20 mouse cellular contexts compared by ENCODE assay signal in genomic region chr5:92969443-92969842, GRCm38 (mm10).
DNase-seq lines count a peak whose midpoint lies in the region; ATAC-seq and TF ChIP-seq lines count a peak whose summit lies in the region.
"Had no signal": no experiment of that assay in that cellular context is flagged by ENCODE, and none has a peak within 500 bp of the region (broad histone marks: within the 10 kb centered on the region; RNA-seq: fewer than 3 reads in every experiment).

No protein-coding gene starts in this region.

- H3K27me3 ChIP-seq in heart, embryonic 10.5 days (ENCODE audit: insufficient read depth, poor library complexity, severe bottlenecking), result no peaks in the 10 kb centered on the region
- H3K27me3 ChIP-seq in heart, embryonic 12.5 days (replicated peaks), result no peaks in the 10 kb centered on the region
- H3K27me3 ChIP-seq in lung, postnatal 0 days (replicated peaks; ENCODE audit: insufficient read depth, low read length), result no peaks in the 10 kb centered on the region
- H3K27me3 ChIP-seq in CH12.LX (replicated peaks), result no peaks in the 10 kb centered on the region
- H3K27me3 ChIP-seq: embryonic facial prominence, embryonic 12.5 days; forebrain, embryonic 13.5 days; forebrain, embryonic 15.5 days had no signal

- WGBS in heart, embryonic 10.5 days, result 77% methylated on average over 8 of the region's 8 CpGs
- WGBS in heart, embryonic 12.5 days, result 71% methylated on average over 8 of the region's 8 CpGs
- 36% methylated on average over 8 of the region's 8 CpGs for WGBS in lung, postnatal 0 days

- no peak for TF ChIP-seq EP300 in lung, postnatal 0 days (IDR thresholded peaks at IDR 0.05)
- no peak for TF ChIP-seq EP300 in CH12.LX (IDR thresholded peaks at IDR 0.05; ENCODE audit: low read length)

- no peak for TF ChIP-seq CTCF in lung, postnatal 0 days (IDR thresholded peaks at IDR 0.05)
- no peak for TF ChIP-seq CTCF in CH12.LX (conservative IDR thresholded peaks at IDR 0.05 in 1 of 2, IDR thresholded peaks at IDR 0.05 in 1 of 2; ENCODE audit: low read depth in 2 of 2, low read length in 2 of 2)

- no peak overlapping the region for H3K4me3 ChIP-seq in heart, embryonic 10.5 days
- no peak overlapping the region for H3K4me3 ChIP-seq in heart, embryonic 12.5 days
- no peak overlapping the region for H3K4me3 ChIP-seq in lung, postnatal 0 days (ENCODE audit: low read depth, low read length)
- no peak overlapping the region for H3K4me3 ChIP-seq in CH12.LX (replicated peaks in 1 of 3; ENCODE audit: low read depth in 2 of 3, low read length in 2 of 3, poor library complexity in 1 of 3)
- H3K4me3 ChIP-seq in ES-E14 (ENCODE audit: insufficient read depth in 1 of 2, low read depth in 1 of 2, low read length in 2 of 2, poor library complexity in 1 of 2, severe bottlenecking in 1 of 2), result no peak overlapping the region
- H3K4me3 ChIP-seq: embryonic facial prominence, embryonic 10.5 days; embryonic facial prominence, embryonic 12.5 days; forebrain, embryonic 13.5 days; forebrain, embryonic 15.5 days had no signal

- no peak overlapping the region for H3K27ac ChIP-seq in heart, embryonic 10.5 days
- no peak overlapping the region for H3K27ac ChIP-seq in heart, embryonic 12.5 days (ENCODE audit: poor library complexity, severe bottlenecking)
- no peak overlapping the region for H3K27ac ChIP-seq in lung, postnatal 0 days (ENCODE audit: low read length)
- no peak overlapping the region for H3K27ac ChIP-seq in CH12.LX (ENCODE audit: insufficient read depth, low read depth)
- no peak overlapping the region for H3K27ac ChIP-seq in ES-E14 (ENCODE audit: insufficient read depth, low read depth, low read length, poor library complexity, severe bottlenecking)
- H3K27ac ChIP-seq: embryonic facial prominence, embryonic 10.5 days; forebrain, embryonic 15.5 days had no signal

- in situ Hi-C loops in CH12.LX (cut with MboI; ENCODE audit: low pct_ligation_motif_present, low pct_unique_long_range_greater_than_20kb, low sequenced_read_pairs) (no loop called here), ES-E14 (cut with MboI; ENCODE audit: low sequenced_read_pairs in 2 of 2, unreplicated experiment in 2 of 2) (loop anchor here (25.0 kb wide), 2 partner anchors 232 to 257 kb away; no protein-coding TSS in a partner anchor)

- no peak for ATAC-seq in heart, embryonic 12.5 days (ENCODE audit: insufficient number of reproducible peaks, low FRiP score)
- peak; percentile 52 for ATAC-seq in lung, postnatal 0 days
- ATAC-seq: forebrain, embryonic 13.5 days; forebrain, embryonic 15.5 days; forebrain, postnatal 0 days had no signal

- H3K4me2 ChIP-seq in heart, embryonic 12.5 days, result no peak overlapping the region
- H3K4me2 ChIP-seq in lung, postnatal 0 days (replicated peaks; ENCODE audit: low read depth, low read length), result no peak overlapping the region
- peak overlapping the region; percentile 45; the same call in 1 of the 2 replicates for H3K4me2 ChIP-seq in CH12.LX (ENCODE audit: insufficient read depth, low read depth, poor library complexity, severe bottlenecking)
- H3K4me2 ChIP-seq: embryonic facial prominence, embryonic 12.5 days; forebrain, embryonic 13.5 days; forebrain, embryonic 15.5 days had no signal

- TF ChIP-seq POLR2A in CH12.LX (IDR thresholded peaks at IDR 0.05; ENCODE audit: low read depth, low read length), result no peak

- H3K4me1 ChIP-seq in heart, embryonic 10.5 days, result peaks cover 10% of the 10 kb centered on the region; the same call in 1 of the 2 replicates
- H3K4me1 ChIP-seq in heart, embryonic 12.5 days (replicated peaks), result peaks cover 5% of the 10 kb centered on the region; the same call in 1 of the 2 replicates
- no peaks in the 10 kb centered on the region for H3K4me1 ChIP-seq in lung, postnatal 0 days (ENCODE audit: insufficient read depth, low read depth, low read length)
- peaks cover 3 to 24% of the 10 kb centered on the region in 2 experiments for H3K4me1 ChIP-seq in CH12.LX (ENCODE audit: control insufficient read depth in 1 of 2, insufficient read depth in 2 of 2)
- peaks cover 0 to 2% of the 10 kb centered on the region in 2 experiments; a peak in 2 of 4 replicates for H3K4me1 ChIP-seq in ES-E14 (ENCODE audit: control insufficient read depth in 2 of 2, insufficient read depth in 2 of 2, low read length in 2 of 2, poor library complexity in 1 of 2)
- H3K4me1 ChIP-seq: forebrain, embryonic 13.5 days; forebrain, embryonic 15.5 days had no signal

- DNase-seq in heart, embryonic 10.5 days (ENCODE audit: low spot score), result peak; percentile 51
- DNase-seq in lung, postnatal 0 days (ENCODE audit: low spot score), result peak; percentile 70
- no peak for DNase-seq in lung, postnatal 14 days
- DNase-seq in CH12.LX (ENCODE audit: extremely low read depth) (no peak), ES-E14 (ENCODE audit: low read depth, low spot score) (no peak)
- DNase-seq in cerebellum, adult 8-10 months, result no peak
- DNase-seq: adrenal gland, adult 2 months; adrenal gland, postnatal 10 days; adrenal gland, postnatal 25 days; cerebellum, adult 11 months; cerebellum, adult 18-20 months; cerebellum, adult 9-10 months; cerebellum, postnatal 10 days; cerebellum, postnatal 25 days; forebrain, postnatal 0 days had no signal

- H3K36me3 ChIP-seq in heart, embryonic 10.5 days, result peaks cover 37% of the 10 kb centered on the region
- H3K36me3 ChIP-seq in heart, embryonic 12.5 days, result peaks cover 31% of the 10 kb centered on the region
- H3K36me3 ChIP-seq in lung, postnatal 0 days (ENCODE audit: insufficient read depth, low read length), result no peaks in the 10 kb centered on the region; the same call in 1 of the 2 replicates
- H3K36me3 ChIP-seq in CH12.LX (replicated peaks in 1 of 2; ENCODE audit: control insufficient read depth in 1 of 2, insufficient read depth in 1 of 2, low read length in 1 of 2), result no peaks in the 10 kb centered on the region
- H3K36me3 ChIP-seq in ES-E14 (ENCODE audit: control insufficient read depth, insufficient read depth, low read length, poor library complexity, severe bottlenecking), result peaks cover 7% of the 10 kb centered on the region; the same call in 1 of the 2 replicates
- H3K36me3 ChIP-seq: forebrain, embryonic 15.5 days had no signal

- dilution Hi-C loops in CH12.LX (cut with MboI; ENCODE audit: extremely low pct_ligation_motif_present, extremely low pct_unique_long_range_greater_than_20kb, low sequenced_read_pairs), result no loop called here

- no peak overlapping the region for H3K9ac ChIP-seq in heart, embryonic 12.5 days
- H3K9ac ChIP-seq in lung, postnatal 0 days (replicated peaks; ENCODE audit: low read depth), result no peak overlapping the region
- H3K9ac ChIP-seq in CH12.LX (ENCODE audit: insufficient read depth, low read depth) (no peak overlapping the region), ES-E14 (ENCODE audit: insufficient read depth, low read depth, low read length, poor library complexity, severe bottlenecking) (no peak overlapping the region)
- H3K9ac ChIP-seq: embryonic facial prominence, embryonic 12.5 days; forebrain, embryonic 13.5 days; forebrain, embryonic 15.5 days; forebrain, postnatal 0 days had no signal

- no peaks in the 10 kb centered on the region for H3K9me3 ChIP-seq in heart, embryonic 10.5 days
- H3K9me3 ChIP-seq in heart, embryonic 12.5 days (replicated peaks), result no peaks in the 10 kb centered on the region
- no peaks in the 10 kb centered on the region for H3K9me3 ChIP-seq in lung, postnatal 0 days (ENCODE audit: low read length)
- H3K9me3 ChIP-seq in CH12.LX (replicated peaks; ENCODE audit: low read length) (no peaks in the 10 kb centered on the region), ES-E14 (ENCODE audit: control insufficient read depth, insufficient read depth, low read depth, low read length) (no peaks in the 10 kb centered on the region)
- H3K9me3 ChIP-seq: embryonic facial prominence, embryonic 10.5 days; embryonic facial prominence, embryonic 12.5 days; forebrain, embryonic 13.5 days; forebrain, embryonic 15.5 days had no signal

- no peak for TF ChIP-seq RAD21 in CH12.LX (IDR thresholded peaks at IDR 0.05; ENCODE audit: low read depth, low read length)

- no peaks in the 10 kb centered on the region for H3K79me2 ChIP-seq in CH12.LX (replicated peaks; ENCODE audit: control insufficient read depth, extremely low read depth, insufficient read depth, poor library complexity, severe bottlenecking)

TF ChIP-seq in CH12.LX, 34 proteins besides CTCF, POLR2A, EP300 and RAD21:
- TF ChIP-seq ZNF384 (IDR thresholded peaks at IDR 0.05; ENCODE audit: low read depth, low read length) (peak; percentile 88), JUND (conservative IDR thresholded peaks at IDR 0.05; ENCODE audit: low read depth, low read length) (no peak)

TF ChIP-seq in ES-E14, 5 proteins besides CTCF, POLR2A, EP300 and RAD21:
- TF ChIP-seq ZNF384 (IDR thresholded peaks at IDR 0.05; ENCODE audit: low read depth, low read length) (0 out of 2 replicates have a peak, but pooled peaks have one; percentile 15), HCFC1 (IDR thresholded peaks at IDR 0.05; ENCODE audit: borderline replicate concordance, insufficient read depth, low read length) (no peak)

Comparison
In these comparisons a context has a peak if more than half of its experiments do, and no peak if none do; other contexts are left out.
1. DNase-seq: peak in heart, embryonic 10.5 days (single experiment) and lung, postnatal 0 days (single experiment); none in lung, postnatal 14 days (single experiment), CH12.LX (single experiment), ES-E14 (single experiment) and cerebellum, adult 8-10 months (single experiment).